Mouse (Mus musculus): ENCODE results near the gene Rpl36. TPM values are rescaled to one million over a fixed set of nuclear protein-coding genes. Genes with fewer than 3 reads are reported as not detected.
A peak's percentile ranks its signal among the peaks of the same experiment; 100 is the strongest.
"Not testable (repeated sequence)": the region's sequence is repeated elsewhere in the genome, so short reads cannot be mapped to it uniquely, and the experiment has no call there.

Rpl36 gene
- total RNA-seq, 2 experiments from 2014 or later = 482 to 579 TPM

GRCm38 (mm10) chr17:56605431-56605830, 7.8 kb upstream of the Rpl36 start:
- intact Hi-C loops (cut with DNase I) = no loop called here
- DNase-seq = no peak

GRCm38 (mm10) chr17:56607521-56608062, 5.6 kb upstream of the Rpl36 start:
- intact Hi-C loops (cut with DNase I) = loop anchor here (2.0 kb wide), 1 partner anchor 15 kb away; no protein-coding TSS in a partner anchor
- DNase-seq = no peak

GRCm38 (mm10) chr17:56608699-56609098, 4.5 kb upstream of the Rpl36 start:
- intact Hi-C loops (cut with DNase I) = no loop called here
- no peak for DNase-seq

GRCm38 (mm10) chr17:56609452-56610171, 3.6 kb upstream of the Rpl36 start, which contains the start of gene 2410015M20Rik:
2410015M20Rik (minus strand) TSS chr17:56609771.
- intact Hi-C loops (cut with DNase I) = loop anchor here (5.0 kb wide), 2 partner anchors 58 to 148 kb away; partner anchors contain the start of gene Nrtn

GRCm38 (mm10) chr17:56611323-56611722, 1.9 kb upstream of the Rpl36 start:
- intact Hi-C loops (cut with DNase I) = loop anchor here (5.0 kb wide), 2 partner anchors 56 to 146 kb away; partner anchors contain the start of gene Nrtn
- DNase-seq = no peak

More at GRCm38 (mm10) chr17:56609452-56610171, 3.6 kb upstream of the Rpl36 start, which contains the start of gene 2410015M20Rik:
- DNase-seq = peak; percentile 92 to 93

GRCm38 (mm10) chr17:56611861-56612564, 1.2 kb upstream of the Rpl36 start:
- intact Hi-C loops (cut with DNase I) = loop anchor here (5.0 kb wide), 2 partner anchors 55 to 145 kb away; partner anchors contain the start of gene Nrtn
- no peak for DNase-seq

- intact Hi-C loops (cut with DNase I) = loop anchor here (5.0 kb wide), 2 partner anchors 55 to 145 kb away; partner anchors contain the start of gene Nrtn
- not testable (repeated sequence) for DNase-seq
Measured at GRCm38 (mm10) chr17:56612565-56612939, 664 bp upstream of the Rpl36 start.

GRCm38 (mm10) chr17:56613893-56614292, 677 bp downstream of the Rpl36 start:
- DNase-seq = not testable (repeated sequence)
- intact Hi-C loops (cut with DNase I) = loop anchor here (5.0 kb wide), 2 partner anchors 53 to 143 kb away; partner anchors contain the start of gene Nrtn

- DNase-seq = no peak
- intact Hi-C loops (cut with DNase I) = loop anchor here (5.0 kb wide), 2 partner anchors 53 to 143 kb away; partner anchors contain the start of gene Nrtn
Measured at GRCm38 (mm10) chr17:56614391-56615135, 1.3 kb downstream of the Rpl36 start.

GRCm38 (mm10) chr17:56615136-56615784, 2.0 kb downstream of the Rpl36 start:
- intact Hi-C loops (cut with DNase I) = no loop called here
- no peak for DNase-seq

GRCm38 (mm10) chr17:56615792-56616191, 2.6 kb downstream of the Rpl36 start:
- DNase-seq = no peak
- intact Hi-C loops (cut with DNase I) = no loop called here

GRCm38 (mm10) chr17:56616725-56617124, 3.5 kb downstream of the Rpl36 start:
- no peak for DNase-seq
- intact Hi-C loops (cut with DNase I) = no loop called here

GRCm38 (mm10) chr17:56617628-56618027, 4.4 kb downstream of the Rpl36 start:
- intact Hi-C loops (cut with DNase I) = no loop called here
- no peak for DNase-seq

GRCm38 (mm10) chr17:56625495-56625894, 12.3 kb downstream of the Rpl36 start:
- DNase-seq = no peak
- intact Hi-C loops (cut with DNase I) = loop anchor here (5.0 to 10.0 kb wide), 2 partner anchors 132 to 369 kb away; partner anchors contain the start of genes Alkbh7, Clpp and Nrtn

- no peak for DNase-seq
- intact Hi-C loops (cut with DNase I) = loop anchor here (5.0 to 10.0 kb wide), 2 partner anchors 131 to 369 kb away; partner anchors contain the start of genes Alkbh7, Clpp and Nrtn
Measured at GRCm38 (mm10) chr17:56626260-56626659, 13.0 kb downstream of the Rpl36 start.

GRCm38 (mm10) chr17:56626754-56627470, 13.7 kb downstream of the Rpl36 start, which contains the start of gene Lonp1:
Lonp1 (minus strand) TSS chr17:56626887.
- DNase-seq = peak; percentile 88 to 89
- intact Hi-C loops (cut with DNase I) = loop anchor here (5.0 to 10.0 kb wide), 2 partner anchors 130 to 368 kb away; partner anchors contain the start of genes Alkbh7, Clpp and Nrtn

GRCm38 (mm10) chr17:56627530-56628277, 14.5 kb downstream of the Rpl36 start, which contains the start of gene Catsperd:
Catsperd (plus strand) TSS chr17:56628143.
- intact Hi-C loops (cut with DNase I) = loop anchor here (5.0 to 10.0 kb wide), 2 partner anchors 130 to 367 kb away; partner anchors contain the start of genes Alkbh7, Clpp and Nrtn
- DNase-seq = no peak

Data from gastrocnemius, postnatal 36 days (tissue).